Mouse (Mus musculus): Measurements from ENCODE around the gene Adprm. TPM values are rescaled to one million over a fixed set of nuclear protein-coding genes. Genes with fewer than 3 reads are reported as not detected.
"Not testable (repeated sequence)": the region's sequence is repeated elsewhere in the genome, so short reads cannot be mapped to it uniquely, and the experiment has no call there.

Gene Adprm
- polyA plus RNA-seq, 1 experiment from 2014 or later: 18.5 TPM

DNA sequence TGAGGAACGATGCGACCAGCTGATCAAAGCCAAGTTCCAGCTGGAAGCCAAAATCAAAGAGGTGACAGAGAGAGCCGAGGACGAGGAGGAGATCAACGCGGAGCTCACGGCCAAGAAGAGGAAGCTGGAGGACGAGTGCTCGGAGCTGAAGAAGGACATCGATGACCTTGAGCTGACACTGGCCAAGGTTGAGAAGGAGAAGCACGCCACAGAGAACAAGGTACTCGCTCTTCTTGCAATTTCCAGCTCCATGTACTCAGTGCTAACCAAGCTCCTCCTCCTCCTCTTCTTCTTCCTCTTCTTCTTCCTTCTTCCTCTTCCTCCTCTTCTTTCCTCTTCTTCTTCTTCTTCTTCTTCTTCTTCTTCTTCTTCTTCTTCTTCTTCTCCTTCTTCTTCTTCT is 40.0 kb upstream of the Adprm start:
- H3K4me2 ChIP-seq; ATAC-seq (replicated peaks; ENCODE audit: low FRiP score); H3K9me3 ChIP-seq (ENCODE audit: control insufficient read depth, low read length); H3K36me3 ChIP-seq (ENCODE audit: control insufficient read depth, insufficient read depth, low read length); H3K27ac ChIP-seq (ENCODE audit: low read depth, low read length); H3K4me1 ChIP-seq (replicated peaks; ENCODE audit: control insufficient read depth, insufficient read depth, low read length); DNase-seq (ENCODE audit: low spot score); H3K27me3 ChIP-seq (replicated peaks; ENCODE audit: control insufficient read depth, insufficient read depth, low read length); H3K4me3 ChIP-seq (ENCODE audit: low read depth, low read length); H3K9ac ChIP-seq (ENCODE audit: low read depth, low read length): not testable (repeated sequence)
- 83% methylated on average over 9 of the region's 12 CpGs for WGBS

DNA sequence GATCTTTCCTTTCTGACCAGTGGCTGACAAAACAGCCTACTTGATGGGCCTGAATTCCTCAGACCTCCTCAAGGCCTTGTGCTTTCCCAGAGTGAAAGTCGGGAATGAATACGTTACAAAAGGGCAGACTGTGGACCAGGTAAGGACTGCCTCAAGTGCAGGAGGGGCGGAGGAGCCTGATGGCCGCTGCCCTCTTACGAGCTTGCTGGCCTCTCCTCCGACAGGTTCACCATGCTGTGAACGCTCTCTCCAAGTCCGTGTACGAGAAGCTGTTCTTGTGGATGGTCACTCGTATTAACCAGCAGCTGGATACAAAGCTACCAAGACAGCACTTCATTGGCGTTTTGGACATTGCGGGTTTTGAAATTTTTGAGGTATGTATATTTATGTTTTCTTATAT is 34.8 kb upstream of the Adprm start:
- Histone ChIP-seq H3K36me3 (ENCODE audit: control insufficient read depth, insufficient read depth, low read length) (no peaks in the 10 kb centered on the region), H3K9me3 (ENCODE audit: control insufficient read depth, low read length) (no peaks in the 10 kb centered on the region), H3K27me3 (replicated peaks; ENCODE audit: control insufficient read depth, insufficient read depth, low read length) (peaks cover 30% of the 10 kb centered on the region), H3K4me2 (no peak overlapping the region), H3K9ac (ENCODE audit: low read depth, low read length) (no peak overlapping the region), H3K4me3 (ENCODE audit: low read depth, low read length) (no peak overlapping the region), H3K4me1 (replicated peaks; ENCODE audit: control insufficient read depth, insufficient read depth, low read length) (no peaks in the 10 kb centered on the region), H3K27ac (ENCODE audit: low read depth, low read length) (no peak overlapping the region)
- no peak for DNase-seq (ENCODE audit: low spot score)
- 78% methylated on average over 12 of the region's 12 CpGs for WGBS
- ATAC-seq (replicated peaks; ENCODE audit: low FRiP score): no peak

DNA sequence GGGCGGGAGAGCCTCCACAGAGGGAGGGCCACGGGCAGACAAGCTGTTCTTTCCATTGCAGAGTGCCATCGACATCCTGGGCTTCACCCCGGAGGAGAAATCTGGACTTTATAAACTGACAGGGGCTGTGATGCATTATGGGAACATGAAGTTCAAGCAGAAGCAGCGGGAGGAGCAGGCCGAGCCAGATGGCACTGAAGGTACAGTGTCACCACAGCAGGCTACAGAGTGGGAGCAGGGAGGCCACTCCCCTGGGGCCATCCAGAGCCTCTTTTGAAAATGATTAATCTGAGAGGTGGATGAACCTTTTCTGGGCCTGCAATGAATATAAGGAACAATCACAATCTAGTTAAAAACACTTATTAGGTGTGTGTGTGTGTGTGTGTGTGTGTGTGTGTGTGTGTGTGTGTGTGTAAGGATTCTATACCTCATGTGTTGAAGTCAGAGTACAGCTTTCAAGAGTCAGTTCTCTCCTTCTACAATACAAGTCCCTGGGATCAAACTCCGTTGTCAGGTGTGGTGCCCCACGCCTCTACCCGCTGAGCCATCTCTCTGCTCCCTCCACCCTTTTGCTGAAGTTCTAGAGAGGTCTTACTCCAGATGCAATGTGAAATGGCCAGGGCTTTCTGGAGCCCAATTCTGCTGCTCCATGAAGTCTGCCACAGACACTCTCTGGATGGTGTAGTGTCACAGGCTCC is 34.2 kb upstream of the Adprm start:
- Histone ChIP-seq H3K27me3 (replicated peaks; ENCODE audit: control insufficient read depth, insufficient read depth, low read length) (peaks cover 30% of the 10 kb centered on the region), H3K4me1 (replicated peaks; ENCODE audit: control insufficient read depth, insufficient read depth, low read length) (no peaks in the 10 kb centered on the region), H3K4me3 (ENCODE audit: low read depth, low read length) (no peak overlapping the region), H3K36me3 (ENCODE audit: control insufficient read depth, insufficient read depth, low read length) (no peaks in the 10 kb centered on the region), H3K9me3 (ENCODE audit: control insufficient read depth, low read length) (no peaks in the 10 kb centered on the region), H3K9ac (ENCODE audit: low read depth, low read length) (no peak overlapping the region), H3K27ac (ENCODE audit: low read depth, low read length) (no peak overlapping the region), H3K4me2 (no peak overlapping the region)
- no peak for ATAC-seq (replicated peaks; ENCODE audit: low FRiP score)
- DNase-seq (ENCODE audit: low spot score): no peak
- WGBS: 49% methylated on average over 9 of the region's 9 CpGs

DNA sequence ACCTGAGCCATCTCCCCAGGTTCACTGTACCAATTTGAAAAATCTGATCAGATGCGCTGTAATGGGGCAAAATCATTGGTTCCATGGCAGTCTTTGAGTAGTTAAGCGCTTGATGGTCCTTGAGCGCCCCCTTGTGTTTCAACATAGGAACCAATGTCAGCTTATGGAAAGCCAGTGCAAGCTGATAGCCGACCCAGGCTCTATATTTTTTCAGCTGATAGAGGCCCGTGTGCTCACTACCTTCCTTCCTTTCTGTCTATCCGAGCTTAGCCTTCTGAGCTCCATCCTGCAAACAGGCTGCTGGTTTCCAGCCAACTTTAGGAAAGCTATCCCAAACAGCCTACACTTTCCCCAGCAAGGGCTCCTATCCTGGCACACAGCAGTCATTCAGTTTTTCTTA is 33.1 kb upstream of the Adprm start:
- H3K27me3 ChIP-seq (replicated peaks; ENCODE audit: control insufficient read depth, insufficient read depth, low read length): peaks cover 30% of the 10 kb centered on the region
- H3K4me3 ChIP-seq (ENCODE audit: low read depth, low read length): no peak overlapping the region
- H3K4me1 ChIP-seq (replicated peaks; ENCODE audit: control insufficient read depth, insufficient read depth, low read length): no peaks in the 10 kb centered on the region
- no peak overlapping the region for H3K9ac ChIP-seq (ENCODE audit: low read depth, low read length)
- H3K36me3 ChIP-seq (ENCODE audit: control insufficient read depth, insufficient read depth, low read length): no peaks in the 10 kb centered on the region
- DNase-seq (ENCODE audit: low spot score) (peak; percentile 56), ATAC-seq (replicated peaks; ENCODE audit: low FRiP score) (peak; percentile 30; the same call in 1 of the 2 replicates)
- H3K27ac ChIP-seq (ENCODE audit: low read depth, low read length): no peak overlapping the region
- H3K9me3 ChIP-seq (ENCODE audit: control insufficient read depth, low read length): no peaks in the 10 kb centered on the region
- 2% methylated on average over 6 of the region's 6 CpGs for WGBS
- H3K4me2 ChIP-seq: no peak overlapping the region

DNA sequence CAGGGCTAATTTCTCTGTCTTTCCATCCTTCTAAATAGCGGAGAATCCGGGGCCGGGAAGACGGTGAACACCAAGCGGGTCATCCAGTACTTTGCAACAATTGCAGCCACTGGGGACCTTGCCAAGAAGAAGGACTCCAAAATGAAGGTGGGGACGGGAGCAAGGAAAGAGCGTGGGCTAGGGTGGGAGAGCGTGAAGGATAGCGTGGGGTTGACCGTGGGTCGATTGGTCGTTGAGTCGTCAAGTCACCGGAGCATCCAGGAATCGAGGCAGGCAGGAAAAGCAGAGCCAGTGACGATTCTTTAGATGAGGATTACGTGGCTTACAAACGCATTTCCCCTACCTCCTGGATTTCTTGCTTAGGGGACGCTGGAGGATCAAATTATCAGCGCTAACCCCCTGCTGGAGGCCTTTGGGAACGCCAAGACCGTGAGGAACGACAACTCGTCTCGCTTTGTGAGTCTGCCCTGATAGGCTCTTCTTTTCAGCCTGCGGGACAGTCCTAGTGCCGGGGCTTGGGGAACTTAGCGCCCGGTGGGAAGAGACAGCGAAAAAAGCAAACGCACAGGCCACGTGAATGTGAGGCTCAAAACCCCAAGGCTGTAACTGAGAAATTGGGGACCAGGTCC is 31.4 kb upstream of the Adprm start:
- DNase-seq (ENCODE audit: low spot score) (no peak), ATAC-seq (replicated peaks; ENCODE audit: low FRiP score) (no peak)
- H3K4me2 ChIP-seq: no peak overlapping the region
- H3K9ac ChIP-seq (ENCODE audit: low read depth, low read length): no peak overlapping the region
- H3K9me3 ChIP-seq (ENCODE audit: control insufficient read depth, low read length): no peaks in the 10 kb centered on the region
- H3K27me3 ChIP-seq (replicated peaks; ENCODE audit: control insufficient read depth, insufficient read depth, low read length): peaks cover 26% of the 10 kb centered on the region
- H3K36me3 ChIP-seq (ENCODE audit: control insufficient read depth, insufficient read depth, low read length): no peaks in the 10 kb centered on the region
- WGBS: 39% methylated on average over 32 of the region's 32 CpGs
- no peaks in the 10 kb centered on the region for H3K4me1 ChIP-seq (replicated peaks; ENCODE audit: control insufficient read depth, insufficient read depth, low read length)
- H3K4me3 ChIP-seq (ENCODE audit: low read depth, low read length): no peak overlapping the region
- H3K27ac ChIP-seq (ENCODE audit: low read depth, low read length): no peak overlapping the region

DNA sequence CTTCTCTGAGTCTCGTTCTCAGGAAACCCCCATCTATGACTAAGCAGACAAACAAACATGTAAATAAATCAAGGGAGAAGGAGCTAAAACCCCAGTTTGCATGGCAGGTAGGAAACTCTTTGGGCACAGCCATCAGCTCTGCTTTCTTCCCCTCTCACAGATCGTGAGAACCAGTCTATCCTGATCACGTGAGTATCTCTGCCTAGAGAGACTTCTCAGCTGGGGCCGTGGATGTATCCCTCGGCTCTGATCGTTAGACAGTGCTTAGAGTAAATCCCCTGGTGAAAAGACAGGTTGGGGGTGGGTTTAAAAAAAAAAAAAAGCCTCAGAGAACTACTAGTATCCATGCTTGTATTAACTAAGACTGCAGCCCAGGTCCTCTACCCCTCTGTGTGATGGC is 30.8 kb upstream of the Adprm start:
- 60% methylated on average over 6 of the region's 6 CpGs for WGBS
- no peak for DNase-seq (ENCODE audit: low spot score)
- Histone ChIP-seq H3K4me3 (ENCODE audit: low read depth, low read length) (no peak overlapping the region), H3K27ac (ENCODE audit: low read depth, low read length) (no peak overlapping the region), H3K4me1 (replicated peaks; ENCODE audit: control insufficient read depth, insufficient read depth, low read length) (no peaks in the 10 kb centered on the region), H3K9me3 (ENCODE audit: control insufficient read depth, low read length) (no peaks in the 10 kb centered on the region), H3K9ac (ENCODE audit: low read depth, low read length) (no peak overlapping the region), H3K4me2 (no peak overlapping the region), H3K36me3 (ENCODE audit: control insufficient read depth, insufficient read depth, low read length) (no peaks in the 10 kb centered on the region), H3K27me3 (replicated peaks; ENCODE audit: control insufficient read depth, insufficient read depth, low read length) (peaks cover 24% of the 10 kb centered on the region)
- no peak for ATAC-seq (replicated peaks; ENCODE audit: low FRiP score)

DNA sequence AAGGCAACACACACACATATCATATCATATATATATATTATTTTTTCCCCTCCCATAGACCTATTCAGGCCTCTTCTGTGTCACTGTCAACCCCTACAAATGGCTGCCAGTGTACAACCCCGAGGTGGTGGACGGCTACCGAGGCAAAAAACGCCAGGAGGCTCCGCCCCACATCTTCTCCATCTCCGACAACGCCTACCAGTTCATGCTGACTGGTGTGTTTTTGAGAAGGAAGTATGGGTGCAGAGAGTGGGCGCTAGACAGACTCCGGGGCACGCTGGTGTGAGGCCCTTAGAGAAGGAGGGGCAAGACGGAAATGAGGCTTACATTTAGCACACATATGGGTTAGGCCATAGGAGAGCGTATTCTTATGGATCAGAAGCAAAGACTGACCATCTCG is 30.4 kb upstream of the Adprm start:
- DNase-seq (ENCODE audit: low spot score) (no peak), ATAC-seq (replicated peaks; ENCODE audit: low FRiP score) (no peak)
- Histone ChIP-seq H3K9ac (ENCODE audit: low read depth, low read length) (no peak overlapping the region), H3K27me3 (replicated peaks; ENCODE audit: control insufficient read depth, insufficient read depth, low read length) (peaks cover 24% of the 10 kb centered on the region), H3K4me1 (replicated peaks; ENCODE audit: control insufficient read depth, insufficient read depth, low read length) (no peaks in the 10 kb centered on the region), H3K4me3 (ENCODE audit: low read depth, low read length) (no peak overlapping the region), H3K9me3 (ENCODE audit: control insufficient read depth, low read length) (no peaks in the 10 kb centered on the region), H3K36me3 (ENCODE audit: control insufficient read depth, insufficient read depth, low read length) (no peaks in the 10 kb centered on the region), H3K4me2 (no peak overlapping the region), H3K27ac (ENCODE audit: low read depth, low read length) (no peak overlapping the region)
- WGBS: 72% methylated on average over 13 of the region's 13 CpGs

DNA sequence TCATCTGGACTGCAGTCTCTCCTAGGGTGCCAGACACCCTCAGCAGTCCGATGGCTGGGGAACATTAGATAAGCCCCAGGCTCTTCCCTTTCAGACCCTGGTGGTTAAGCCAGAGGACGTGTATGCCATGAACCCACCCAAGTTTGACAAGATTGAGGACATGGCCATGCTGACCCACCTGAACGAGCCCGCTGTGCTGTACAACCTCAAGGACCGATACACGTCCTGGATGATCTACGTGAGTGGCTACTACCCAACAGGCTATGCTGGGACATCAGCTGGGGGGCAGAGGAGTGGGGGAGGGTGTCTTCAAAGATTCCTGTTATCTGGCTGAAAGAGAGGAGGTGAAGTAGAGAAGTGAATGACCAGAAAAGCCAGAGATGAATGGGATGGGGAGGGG is 29.8 kb upstream of the Adprm start:
- no peak overlapping the region for H3K4me3 ChIP-seq (ENCODE audit: low read depth, low read length)
- WGBS: 67% methylated on average over 7 of the region's 7 CpGs
- peaks cover 24% of the 10 kb centered on the region for H3K27me3 ChIP-seq (replicated peaks; ENCODE audit: control insufficient read depth, insufficient read depth, low read length)
- ATAC-seq (replicated peaks; ENCODE audit: low FRiP score) (no peak), DNase-seq (ENCODE audit: low spot score) (no peak)
- H3K27ac ChIP-seq (ENCODE audit: low read depth, low read length): no peak overlapping the region
- H3K9ac ChIP-seq (ENCODE audit: low read depth, low read length): no peak overlapping the region
- H3K36me3 ChIP-seq (ENCODE audit: control insufficient read depth, insufficient read depth, low read length): no peaks in the 10 kb centered on the region
- no peak overlapping the region for H3K4me2 ChIP-seq
- no peaks in the 10 kb centered on the region for H3K4me1 ChIP-seq (replicated peaks; ENCODE audit: control insufficient read depth, insufficient read depth, low read length)
- H3K9me3 ChIP-seq (ENCODE audit: control insufficient read depth, low read length): no peaks in the 10 kb centered on the region

DNA sequence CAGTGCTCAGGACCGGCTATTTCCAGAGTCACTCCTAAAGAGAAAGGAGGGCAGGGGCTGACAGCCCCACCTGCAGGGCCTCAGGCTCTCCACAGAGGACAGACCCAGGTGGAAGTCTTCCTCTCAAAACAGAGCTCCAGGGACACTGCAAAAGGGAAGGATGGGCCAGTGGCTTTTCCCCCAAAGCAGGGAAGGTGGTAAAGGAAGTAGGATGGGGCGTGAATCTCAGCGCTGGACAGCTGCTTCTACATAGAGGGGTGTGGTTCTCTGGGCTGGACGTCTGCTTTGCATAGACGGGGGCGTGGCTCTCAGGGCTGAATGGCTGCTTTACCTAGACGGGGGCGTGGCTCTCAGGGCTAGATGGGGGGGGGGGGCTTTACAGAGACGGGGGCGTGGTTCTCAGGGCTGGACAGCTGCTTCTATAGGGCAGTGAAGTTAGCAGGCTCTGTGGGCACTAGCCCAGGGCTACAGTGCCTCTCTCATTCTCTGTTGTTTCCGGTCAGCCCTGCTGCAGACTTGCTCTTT is 28.8 kb upstream of the Adprm start:
- H3K36me3 ChIP-seq (ENCODE audit: control insufficient read depth, insufficient read depth, low read length): no peaks in the 10 kb centered on the region
- H3K9ac ChIP-seq (ENCODE audit: low read depth, low read length): no peak overlapping the region
- H3K27ac ChIP-seq (ENCODE audit: low read depth, low read length): no peak overlapping the region
- H3K4me1 ChIP-seq (replicated peaks; ENCODE audit: control insufficient read depth, insufficient read depth, low read length): no peaks in the 10 kb centered on the region
- H3K9me3 ChIP-seq (ENCODE audit: control insufficient read depth, low read length): no peaks in the 10 kb centered on the region
- no peak overlapping the region for H3K4me3 ChIP-seq (ENCODE audit: low read depth, low read length)
- DNase-seq (ENCODE audit: low spot score): peak; percentile 56
- 4% methylated on average over 11 of the region's 11 CpGs for WGBS
- H3K4me2 ChIP-seq: no peak overlapping the region
- ATAC-seq (replicated peaks; ENCODE audit: low FRiP score): peak; percentile 75
- peaks cover 24% of the 10 kb centered on the region for H3K27me3 ChIP-seq (replicated peaks; ENCODE audit: control insufficient read depth, insufficient read depth, low read length)
